Mouse (Mus musculus): ENCODE data around the gene Aire. TPM values are rescaled to one million over a fixed set of nuclear protein-coding genes. Genes with fewer than 3 reads are reported as not detected.
A peak's percentile ranks its signal among the peaks of the same experiment; 100 is the strongest.
"Not testable (repeated sequence)": the region's sequence is repeated elsewhere in the genome, so short reads cannot be mapped to it uniquely, and the experiment has no call there.

Aire gene
- polyA plus RNA-seq, 1 experiment from 2014 or later: not detected

GRCm38 (mm10) chr10:78019291-78019690 lies 24.1 kb downstream of the Aire start:
- H3K4me3 ChIP-seq (ENCODE audit: low read depth, low read length): no peak overlapping the region
- no peak for DNase-seq (ENCODE audit: low spot score)

GRCm38 (mm10) chr10:78018797-78019203 lies 24.6 kb downstream of the Aire start:
- peak; percentile 87 for DNase-seq (ENCODE audit: low spot score)

More at GRCm38 (mm10) chr10:78019291-78019690, 24.1 kb downstream of the Aire start:
- no peaks in the 10 kb centered on the region for H3K4me1 ChIP-seq (ENCODE audit: control insufficient read depth, insufficient read depth, low read length)
- WGBS: 81% methylated on average over 4 of the region's 4 CpGs
- no peak overlapping the region for H3K9ac ChIP-seq (ENCODE audit: low read length)
- H3K27me3 ChIP-seq (ENCODE audit: control insufficient read depth, insufficient read depth, low read length): no peaks in the 10 kb centered on the region
- no peak; the same call in 1 of the 2 replicates for ATAC-seq (ENCODE audit: insufficient read depth, low FRiP score, low TSS enrichment)
- H3K9me3 ChIP-seq (ENCODE audit: control insufficient read depth, low read length): no peaks in the 10 kb centered on the region
- H3K27ac ChIP-seq (ENCODE audit: low read depth, low read length): no peak overlapping the region
- H3K4me2 ChIP-seq (ENCODE audit: low read depth): no peak overlapping the region
- H3K36me3 ChIP-seq (ENCODE audit: control insufficient read depth, insufficient read depth, low read length): no peaks in the 10 kb centered on the region

GRCm38 (mm10) chr10:78016366-78016765 lies 27.0 kb downstream of the Aire start:
- 65% methylated on average over 5 of the region's 5 CpGs for WGBS
- Histone ChIP-seq H3K4me3 (ENCODE audit: low read depth, low read length) (no peak overlapping the region), H3K9ac (ENCODE audit: low read length) (no peak overlapping the region), H3K4me2 (ENCODE audit: low read depth) (no peak overlapping the region), H3K9me3 (ENCODE audit: control insufficient read depth, low read length) (no peaks in the 10 kb centered on the region), H3K36me3 (ENCODE audit: control insufficient read depth, insufficient read depth, low read length) (no peaks in the 10 kb centered on the region), H3K27me3 (ENCODE audit: control insufficient read depth, insufficient read depth, low read length) (no peaks in the 10 kb centered on the region), H3K27ac (ENCODE audit: low read depth, low read length) (no peak overlapping the region), H3K4me1 (ENCODE audit: control insufficient read depth, insufficient read depth, low read length) (no peaks in the 10 kb centered on the region)
- no peak for ATAC-seq (ENCODE audit: insufficient read depth, low FRiP score, low TSS enrichment)
- DNase-seq (ENCODE audit: low spot score): no peak

More at GRCm38 (mm10) chr10:78018797-78019203, 24.6 kb downstream of the Aire start:
- H3K27me3 ChIP-seq (ENCODE audit: control insufficient read depth, insufficient read depth, low read length): no peaks in the 10 kb centered on the region
- no peaks in the 10 kb centered on the region for H3K4me1 ChIP-seq (ENCODE audit: control insufficient read depth, insufficient read depth, low read length)
- H3K4me2 ChIP-seq (ENCODE audit: low read depth): peak overlapping the region; percentile 39
- no peaks in the 10 kb centered on the region for H3K9me3 ChIP-seq (ENCODE audit: control insufficient read depth, low read length)
- no peaks in the 10 kb centered on the region for H3K36me3 ChIP-seq (ENCODE audit: control insufficient read depth, insufficient read depth, low read length)
- peak overlapping the region; percentile 12; the same call in 1 of the 2 replicates for H3K4me3 ChIP-seq (ENCODE audit: low read depth, low read length)
- ATAC-seq (ENCODE audit: insufficient read depth, low FRiP score, low TSS enrichment): no peak
- no peak overlapping the region for H3K9ac ChIP-seq (ENCODE audit: low read length)
- no peak overlapping the region for H3K27ac ChIP-seq (ENCODE audit: low read depth, low read length)
- WGBS: 13% methylated on average over 19 of the region's 19 CpGs

DNA sequence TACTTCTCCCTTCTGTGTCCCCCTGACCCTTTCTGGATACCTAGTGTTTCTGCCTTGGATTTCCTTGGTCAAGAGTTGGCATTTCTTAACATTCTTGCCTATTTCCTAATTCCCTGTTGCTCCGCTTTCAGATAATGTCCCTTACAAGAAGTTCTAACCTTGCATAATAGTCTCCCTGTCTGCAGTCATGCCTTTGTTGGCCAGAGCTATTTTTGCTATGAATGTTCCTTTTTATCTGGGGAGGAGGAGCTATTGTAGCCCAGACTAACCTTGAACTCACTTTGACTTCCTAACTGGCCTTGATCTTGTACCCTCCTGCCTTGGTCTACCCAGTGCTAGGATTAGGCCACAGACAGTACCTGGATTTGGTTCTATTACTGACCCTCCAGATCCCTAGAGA lies 27.9 kb downstream of the Aire start:
- Histone ChIP-seq H3K4me3 (ENCODE audit: low read depth, low read length) (no peak overlapping the region), H3K9me3 (ENCODE audit: control insufficient read depth, low read length) (no peaks in the 10 kb centered on the region), H3K4me2 (ENCODE audit: low read depth) (no peak overlapping the region), H3K9ac (ENCODE audit: low read length) (no peak overlapping the region), H3K27ac (ENCODE audit: low read depth, low read length) (no peak overlapping the region), H3K36me3 (ENCODE audit: control insufficient read depth, insufficient read depth, low read length) (no peaks in the 10 kb centered on the region), H3K4me1 (ENCODE audit: control insufficient read depth, insufficient read depth, low read length) (no peaks in the 10 kb centered on the region), H3K27me3 (ENCODE audit: control insufficient read depth, insufficient read depth, low read length) (no peaks in the 10 kb centered on the region)
- DNase-seq (ENCODE audit: low spot score) (no peak), ATAC-seq (ENCODE audit: insufficient read depth, low FRiP score, low TSS enrichment) (no peak)
- 82% methylated on average over 1 of the region's 1 CpGs for WGBS

DNA sequence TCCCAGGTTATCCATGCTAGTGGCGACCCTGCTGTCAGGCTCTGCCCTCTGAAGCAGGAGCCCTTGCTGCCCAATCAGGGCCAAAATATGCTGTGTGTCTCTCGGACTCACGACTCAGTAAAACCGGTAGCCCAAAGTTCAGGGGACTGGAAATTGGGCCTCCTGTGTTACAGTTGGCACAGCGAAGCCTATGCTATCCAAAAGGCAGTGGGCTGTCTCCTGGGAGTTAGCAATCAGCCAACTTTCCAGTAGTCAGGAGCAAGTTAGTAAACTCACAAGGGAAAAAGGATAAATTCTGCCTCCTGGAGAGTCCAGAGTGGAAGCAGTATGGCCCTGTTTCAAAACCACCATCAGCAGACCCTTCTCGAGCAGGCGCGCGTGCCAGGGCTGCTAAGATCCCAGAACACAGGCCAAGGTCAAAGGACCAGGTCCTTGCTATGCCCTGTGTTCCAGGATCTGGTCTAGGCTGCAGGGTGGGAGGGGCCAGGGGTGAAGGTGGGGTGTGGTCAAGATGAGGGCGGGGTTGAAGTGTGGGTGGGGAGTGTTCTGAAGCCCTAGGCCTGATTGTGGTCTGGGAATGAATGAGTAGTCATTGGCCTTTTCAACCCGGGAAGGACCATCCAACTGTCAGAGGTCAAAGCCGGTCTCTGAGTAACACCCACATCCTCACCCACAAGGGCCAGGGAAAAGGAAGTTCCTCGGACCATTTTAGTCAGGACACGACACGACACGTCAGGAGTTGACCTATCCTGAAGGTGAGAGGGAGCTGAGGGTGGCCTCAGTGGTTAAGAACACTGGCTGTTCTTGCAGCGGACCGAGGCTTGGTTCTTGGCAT lies 30.5 kb downstream of the Aire start:
- DNase-seq (ENCODE audit: low spot score): no peak
- Histone ChIP-seq H3K4me3 (ENCODE audit: low read depth, low read length) (no peak overlapping the region), H3K27ac (ENCODE audit: low read depth, low read length) (no peak overlapping the region), H3K27me3 (ENCODE audit: control insufficient read depth, insufficient read depth, low read length) (no peaks in the 10 kb centered on the region), H3K4me2 (ENCODE audit: low read depth) (no peak overlapping the region), H3K9ac (ENCODE audit: low read length) (no peak overlapping the region), H3K9me3 (ENCODE audit: control insufficient read depth, low read length) (no peaks in the 10 kb centered on the region), H3K36me3 (ENCODE audit: control insufficient read depth, insufficient read depth, low read length) (no peaks in the 10 kb centered on the region), H3K4me1 (ENCODE audit: control insufficient read depth, insufficient read depth, low read length) (peaks cover 11% of the 10 kb centered on the region)
- WGBS: 93% methylated on average over 18 of the region's 18 CpGs
- ATAC-seq (ENCODE audit: insufficient read depth, low FRiP score, low TSS enrichment): no peak

- DNase-seq (ENCODE audit: low spot score); ATAC-seq (ENCODE audit: insufficient read depth, low FRiP score, low TSS enrichment); H3K36me3 ChIP-seq (ENCODE audit: control insufficient read depth, insufficient read depth, low read length); H3K4me3 ChIP-seq (ENCODE audit: low read depth, low read length); H3K27ac ChIP-seq (ENCODE audit: low read depth, low read length); H3K27me3 ChIP-seq (ENCODE audit: control insufficient read depth, insufficient read depth, low read length); H3K4me2 ChIP-seq (ENCODE audit: low read depth); H3K9ac ChIP-seq (ENCODE audit: low read length); H3K9me3 ChIP-seq (ENCODE audit: control insufficient read depth, low read length): not testable (repeated sequence)
- H3K4me1 ChIP-seq (ENCODE audit: control insufficient read depth, insufficient read depth, low read length): peaks cover 15% of the 10 kb centered on the region
- WGBS: 93% methylated on average over 5 of the region's 5 CpGs
These were observed 32.3 kb downstream of the Aire start for GRCm38 (mm10) chr10:78011116-78011515.

DNA sequence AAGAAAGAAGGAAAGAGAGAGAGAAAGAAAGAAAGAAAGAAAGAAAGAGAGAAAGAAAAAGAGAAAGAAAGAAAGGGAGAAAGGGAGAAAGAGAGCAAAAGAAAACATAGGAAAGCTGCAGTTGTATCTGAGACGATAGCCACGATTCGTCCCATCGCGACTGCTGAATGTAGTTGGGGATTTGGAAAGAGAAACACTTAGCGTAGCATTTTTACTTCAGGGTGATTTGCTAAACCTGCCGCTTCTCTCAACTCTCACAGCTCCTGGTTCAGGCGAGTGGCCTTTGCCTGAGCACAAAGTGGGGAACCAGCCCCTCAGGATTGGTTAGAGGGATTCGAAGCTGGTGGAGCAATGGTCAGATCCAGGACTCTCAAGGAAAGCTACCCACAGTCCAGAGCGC lies 33.1 kb downstream of the Aire start:
- ATAC-seq (ENCODE audit: insufficient read depth, low FRiP score, low TSS enrichment) (no peak), DNase-seq (ENCODE audit: low spot score) (no peak)
- Histone ChIP-seq H3K27ac (ENCODE audit: low read depth, low read length) (no peak overlapping the region), H3K4me3 (ENCODE audit: low read depth, low read length) (peak overlapping the region; percentile 18; the same call in 1 of the 2 replicates), H3K9ac (ENCODE audit: low read length) (no peak overlapping the region), H3K27me3 (ENCODE audit: control insufficient read depth, insufficient read depth, low read length) (no peaks in the 10 kb centered on the region), H3K9me3 (ENCODE audit: control insufficient read depth, low read length) (no peaks in the 10 kb centered on the region), H3K36me3 (ENCODE audit: control insufficient read depth, insufficient read depth, low read length) (no peaks in the 10 kb centered on the region), H3K4me1 (ENCODE audit: control insufficient read depth, insufficient read depth, low read length) (peaks cover 15% of the 10 kb centered on the region), H3K4me2 (ENCODE audit: low read depth) (peak overlapping the region; percentile 36)
- WGBS: 21% methylated on average over 10 of the region's 10 CpGs

DNA sequence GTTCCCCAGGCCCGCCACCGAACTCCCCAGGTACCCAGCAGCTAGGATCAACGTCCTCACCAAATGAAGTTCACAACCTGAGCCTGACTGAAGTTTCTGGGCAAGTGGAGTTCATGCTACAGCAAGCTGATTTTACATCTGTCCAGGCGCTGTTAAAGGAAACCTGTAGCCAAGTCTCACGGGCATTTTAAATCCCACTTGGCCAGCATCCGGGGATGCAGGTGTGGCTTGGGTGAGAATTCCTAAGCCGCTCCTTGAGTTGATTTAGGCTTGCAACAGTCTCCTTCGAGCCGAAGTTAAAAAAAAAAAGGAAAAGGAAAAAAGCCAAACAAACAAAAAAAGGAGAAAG lies 33.5 kb downstream of the Aire start, which contains the start of gene Pfkl:
Gene Pfkl (minus strand): TSS at position 139 of the 349 bp plus-strand sequence.
- ATAC-seq (ENCODE audit: insufficient read depth, low FRiP score, low TSS enrichment) (peak; percentile 9; the same call in 1 of the 2 replicates), DNase-seq (ENCODE audit: low spot score) (no peak)
- Histone ChIP-seq H3K27ac (ENCODE audit: low read depth, low read length) (peak within 1 kb of the TSS; percentile 92), H3K9ac (ENCODE audit: low read length) (peak within 1 kb of the TSS; percentile 84), H3K4me2 (ENCODE audit: low read depth) (peak within 1 kb of the TSS; percentile 81), H3K27me3 (ENCODE audit: control insufficient read depth, insufficient read depth, low read length) (no peaks in the 10 kb centered on the region), H3K4me1 (ENCODE audit: control insufficient read depth, insufficient read depth, low read length) (peaks cover 15% of the 10 kb centered on the region), H3K36me3 (ENCODE audit: control insufficient read depth, insufficient read depth, low read length) (no peaks in the 10 kb centered on the region), H3K9me3 (ENCODE audit: control insufficient read depth, low read length) (no peaks in the 10 kb centered on the region), H3K4me3 (ENCODE audit: low read depth, low read length) (peak within 1 kb of the TSS; percentile 64)
- WGBS: under 1% methylated on average over 9 of the region's 9 CpGs
